Mouse (Mus musculus) liver, adult (tissue): ENCODE data around the gene Pard3b.

Experiments
- GATA4 ChIP-seq: IDR thresholded peaks from 2 replicates; pipeline ENCODE4 v1.6.1; 2014; ENCODE audit warnings: mild to moderate bottlenecking, low read length; ENCODE audit not compliant: insufficient replicate concordance

Gene Pard3b

GRCm38 (mm10) chr1:62398738-62399137, 760.1 kb downstream of the Pard3b start:
- TF ChIP-seq GATA4 = no peak

- TF ChIP-seq GATA4 = no peak
Observed at GRCm38 (mm10) chr1:62405061-62405460, 766.4 kb downstream of the Pard3b start.

- TF ChIP-seq GATA4 = no peak
Observed at GRCm38 (mm10) chr1:62411368-62411767, 772.7 kb downstream of the Pard3b start.

- no peak for TF ChIP-seq GATA4
Observed at GRCm38 (mm10) chr1:62412019-62412418, 773.4 kb downstream of the Pard3b start.

- TF ChIP-seq GATA4 = no peak
Observed at GRCm38 (mm10) chr1:62412988-62413387, 774.4 kb downstream of the Pard3b start.

- TF ChIP-seq GATA4 = no peak
Observed at GRCm38 (mm10) chr1:62414521-62414920, 775.9 kb downstream of the Pard3b start.

- TF ChIP-seq GATA4 = no peak
Observed at GRCm38 (mm10) chr1:62416627-62417374, 778.2 kb downstream of the Pard3b start.

GRCm38 (mm10) chr1:62422896-62423650, 784.4 kb downstream of the Pard3b start:
- TF ChIP-seq GATA4 = no peak

GRCm38 (mm10) chr1:62425369-62425768, 786.7 kb downstream of the Pard3b start:
- TF ChIP-seq GATA4 = no peak

GRCm38 (mm10) chr1:62428736-62429135, 790.1 kb downstream of the Pard3b start:
- TF ChIP-seq GATA4 = no peak

- no peak for TF ChIP-seq GATA4
Observed at GRCm38 (mm10) chr1:62429333-62430182, 790.9 kb downstream of the Pard3b start.

- TF ChIP-seq GATA4 = no peak
Observed at GRCm38 (mm10) chr1:62431054-62431453, 792.4 kb downstream of the Pard3b start.

GRCm38 (mm10) chr1:62433891-62434290, 795.3 kb downstream of the Pard3b start:
- no peak for TF ChIP-seq GATA4

GRCm38 (mm10) chr1:62435844-62436243, 797.2 kb downstream of the Pard3b start:
- no peak for TF ChIP-seq GATA4

GRCm38 (mm10) chr1:62436304-62436703, 797.7 kb downstream of the Pard3b start:
- TF ChIP-seq GATA4 = no peak
